Mouse (Mus musculus): ENCODE measurements around the gene Fam43b. TPM values are rescaled to one million over a fixed set of nuclear protein-coding genes. Genes with fewer than 3 reads are reported as not detected.
A peak's percentile ranks its signal among the peaks of the same experiment; 100 is the strongest.

The Fam43b gene
- polyA plus RNA-seq, 1 experiment = 1.1 TPM

- H3K9ac ChIP-seq (ENCODE audit: low read depth, poor library complexity, severe bottlenecking) = no peak overlapping the region
- no peak overlapping the region for H3K27ac ChIP-seq (ENCODE audit: insufficient read depth, low read length)
- TF ChIP-seq EP300 (IDR thresholded peaks at IDR 0.05; ENCODE audit: insufficient read depth, low read depth, low read length) (0 out of 2 replicates have a peak, but pooled peaks have one; percentile 21), POLR2A (IDR thresholded peaks at IDR 0.05; ENCODE audit: insufficient read depth, low read length) (no peak)
- no peaks in the 10 kb centered on the region for H3K36me3 ChIP-seq (ENCODE audit: control insufficient read depth, insufficient read depth, low read length, poor library complexity, severe bottlenecking)
- H3K4me3 ChIP-seq (ENCODE audit: low read depth, low read length) = no peak overlapping the region
- H3K9me3 ChIP-seq (replicated peaks; ENCODE audit: control insufficient read depth, insufficient read depth, low read length, poor library complexity, severe bottlenecking) = no peaks in the 10 kb centered on the region
- H3K27me3 ChIP-seq (ENCODE audit: control insufficient read depth, insufficient read depth, low read length, poor library complexity, severe bottlenecking) = no peaks in the 10 kb centered on the region
- H3K4me1 ChIP-seq (ENCODE audit: control insufficient read depth, insufficient read depth, low read length) = peaks cover 10% of the 10 kb centered on the region
Measured at GRCm38 (mm10) chr4:138416414-138416813, 20.1 kb upstream of the Fam43b start.

GRCm38 (mm10) chr4:138415991-138416390 is 19.7 kb upstream of the Fam43b start:
- Histone ChIP-seq H3K4me3 (ENCODE audit: low read depth, low read length) (no peak overlapping the region), H3K27ac (ENCODE audit: insufficient read depth, low read length) (no peak overlapping the region), H3K9ac (ENCODE audit: low read depth, poor library complexity, severe bottlenecking) (no peak overlapping the region), H3K9me3 (replicated peaks; ENCODE audit: control insufficient read depth, insufficient read depth, low read length, poor library complexity, severe bottlenecking) (no peaks in the 10 kb centered on the region), H3K36me3 (ENCODE audit: control insufficient read depth, insufficient read depth, low read length, poor library complexity, severe bottlenecking) (no peaks in the 10 kb centered on the region), H3K27me3 (ENCODE audit: control insufficient read depth, insufficient read depth, low read length, poor library complexity, severe bottlenecking) (no peaks in the 10 kb centered on the region), H3K4me1 (ENCODE audit: control insufficient read depth, insufficient read depth, low read length) (peaks cover 10% of the 10 kb centered on the region)
- no peak for TF ChIP-seq CTCF (IDR thresholded peaks at IDR 0.05; ENCODE audit: low read depth, low read length)

- no peaks in the 10 kb centered on the region for H3K27me3 ChIP-seq (ENCODE audit: control insufficient read depth, insufficient read depth, low read length, poor library complexity, severe bottlenecking)
Measured at GRCm38 (mm10) chr4:138414725-138415124, 18.4 kb upstream of the Fam43b start.

GRCm38 (mm10) chr4:138411504-138412121 is 15.3 kb upstream of the Fam43b start:
- Histone ChIP-seq H3K27me3 (ENCODE audit: control insufficient read depth, insufficient read depth, low read length, poor library complexity, severe bottlenecking) (no peaks in the 10 kb centered on the region), H3K4me1 (ENCODE audit: control insufficient read depth, insufficient read depth, low read length) (peaks cover 8% of the 10 kb centered on the region), H3K9me3 (replicated peaks; ENCODE audit: control insufficient read depth, insufficient read depth, low read length, poor library complexity, severe bottlenecking) (no peaks in the 10 kb centered on the region), H3K27ac (ENCODE audit: insufficient read depth, low read length) (no peak overlapping the region), H3K4me3 (ENCODE audit: low read depth, low read length) (no peak overlapping the region), H3K36me3 (ENCODE audit: control insufficient read depth, insufficient read depth, low read length, poor library complexity, severe bottlenecking) (no peaks in the 10 kb centered on the region), H3K9ac (ENCODE audit: low read depth, poor library complexity, severe bottlenecking) (no peak overlapping the region)
- TF ChIP-seq EP300 (IDR thresholded peaks at IDR 0.05; ENCODE audit: insufficient read depth, low read depth, low read length) (no peak), POLR2A (IDR thresholded peaks at IDR 0.05; ENCODE audit: insufficient read depth, low read length) (no peak), CTCF (IDR thresholded peaks at IDR 0.05; ENCODE audit: low read depth, low read length) (no peak)

More at GRCm38 (mm10) chr4:138414725-138415124, 18.4 kb upstream of the Fam43b start:
- H3K9me3 ChIP-seq (replicated peaks; ENCODE audit: control insufficient read depth, insufficient read depth, low read length, poor library complexity, severe bottlenecking) = no peaks in the 10 kb centered on the region
- H3K4me1 ChIP-seq (ENCODE audit: control insufficient read depth, insufficient read depth, low read length) = peaks cover 10% of the 10 kb centered on the region
- no peak overlapping the region for H3K9ac ChIP-seq (ENCODE audit: low read depth, poor library complexity, severe bottlenecking)
- H3K36me3 ChIP-seq (ENCODE audit: control insufficient read depth, insufficient read depth, low read length, poor library complexity, severe bottlenecking) = no peaks in the 10 kb centered on the region
- H3K27ac ChIP-seq (ENCODE audit: insufficient read depth, low read length) = no peak overlapping the region
- H3K4me3 ChIP-seq (ENCODE audit: low read depth, low read length) = no peak overlapping the region
- TF ChIP-seq POLR2A (IDR thresholded peaks at IDR 0.05; ENCODE audit: insufficient read depth, low read length) (no peak), CTCF (IDR thresholded peaks at IDR 0.05; ENCODE audit: low read depth, low read length) (no peak), EP300 (IDR thresholded peaks at IDR 0.05; ENCODE audit: insufficient read depth, low read depth, low read length) (no peak)

- Histone ChIP-seq H3K4me3 (ENCODE audit: low read depth, low read length) (no peak overlapping the region), H3K9me3 (replicated peaks; ENCODE audit: control insufficient read depth, insufficient read depth, low read length, poor library complexity, severe bottlenecking) (no peaks in the 10 kb centered on the region), H3K4me1 (ENCODE audit: control insufficient read depth, insufficient read depth, low read length) (peaks cover 8% of the 10 kb centered on the region), H3K27me3 (ENCODE audit: control insufficient read depth, insufficient read depth, low read length, poor library complexity, severe bottlenecking) (no peaks in the 10 kb centered on the region), H3K27ac (ENCODE audit: insufficient read depth, low read length) (no peak overlapping the region), H3K36me3 (ENCODE audit: control insufficient read depth, insufficient read depth, low read length, poor library complexity, severe bottlenecking) (no peaks in the 10 kb centered on the region), H3K9ac (ENCODE audit: low read depth, poor library complexity, severe bottlenecking) (no peak overlapping the region)
- TF ChIP-seq CTCF (IDR thresholded peaks at IDR 0.05; ENCODE audit: low read depth, low read length) = no peak
- no peak for TF ChIP-seq POLR2A (IDR thresholded peaks at IDR 0.05; ENCODE audit: insufficient read depth, low read length)
- TF ChIP-seq EP300 (IDR thresholded peaks at IDR 0.05; ENCODE audit: insufficient read depth, low read depth, low read length) = peak; percentile 92
Measured at GRCm38 (mm10) chr4:138411011-138411410, 14.7 kb upstream of the Fam43b start.

- Histone ChIP-seq H3K9ac (ENCODE audit: low read depth, poor library complexity, severe bottlenecking) (no peak overlapping the region), H3K36me3 (ENCODE audit: control insufficient read depth, insufficient read depth, low read length, poor library complexity, severe bottlenecking) (no peaks in the 10 kb centered on the region), H3K27me3 (ENCODE audit: control insufficient read depth, insufficient read depth, low read length, poor library complexity, severe bottlenecking) (no peaks in the 10 kb centered on the region), H3K27ac (ENCODE audit: insufficient read depth, low read length) (no peak overlapping the region), H3K4me3 (ENCODE audit: low read depth, low read length) (no peak overlapping the region), H3K4me1 (ENCODE audit: control insufficient read depth, insufficient read depth, low read length) (peaks cover 6% of the 10 kb centered on the region), H3K9me3 (replicated peaks; ENCODE audit: control insufficient read depth, insufficient read depth, low read length, poor library complexity, severe bottlenecking) (no peaks in the 10 kb centered on the region)
- TF ChIP-seq EP300 (IDR thresholded peaks at IDR 0.05; ENCODE audit: insufficient read depth, low read depth, low read length) (no peak), POLR2A (IDR thresholded peaks at IDR 0.05; ENCODE audit: insufficient read depth, low read length) (no peak), CTCF (IDR thresholded peaks at IDR 0.05; ENCODE audit: low read depth, low read length) (no peak)
Measured at GRCm38 (mm10) chr4:138407479-138408194, 11.3 kb upstream of the Fam43b start.

Measured in ES-Bruce4 (cell line).